15 mouse cellular contexts compared by ENCODE assay signal in the genomic region with DNA sequence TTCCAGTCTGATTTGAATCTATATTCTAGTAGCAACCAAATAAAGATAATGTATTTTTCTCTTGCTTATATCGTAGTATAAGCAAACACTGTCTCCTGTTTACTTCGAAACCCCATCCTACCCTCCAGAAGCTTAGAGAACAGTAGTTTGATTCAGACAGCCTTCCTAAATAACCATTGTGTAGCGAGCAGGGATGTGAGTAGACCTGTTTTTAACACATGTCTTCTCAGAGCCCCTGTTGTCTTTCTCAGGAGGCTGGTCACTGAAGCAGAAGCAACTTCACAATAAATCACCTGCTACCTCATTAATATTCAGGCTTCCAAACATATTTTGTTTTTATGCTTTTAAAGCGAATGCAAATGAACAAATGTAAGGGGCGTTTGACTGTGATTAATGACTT.
"Had no signal": no experiment of that assay in that cellular context is flagged by ENCODE, and none has a peak within 500 bp of the region (broad histone marks: within the 10 kb centered on the region; RNA-seq: fewer than 3 reads in every experiment).

No protein-coding gene starts in this region.

- H3K27me3 ChIP-seq: limb, embryonic 15.5 days; liver, embryonic 12.5 days; midbrain, embryonic 12.5 days had no signal

- H3K4me3 ChIP-seq: limb, embryonic 15.5 days; liver, embryonic 12.5 days; midbrain, embryonic 12.5 days had no signal

- H3K9me3 ChIP-seq: limb, embryonic 15.5 days; liver, embryonic 12.5 days; midbrain, embryonic 12.5 days had no signal

- H3K27ac ChIP-seq: limb, embryonic 15.5 days; liver, embryonic 12.5 days; midbrain, embryonic 12.5 days had no signal

- H3K4me2 ChIP-seq: limb, embryonic 15.5 days; liver, embryonic 12.5 days; lung, embryonic 14.5 days; midbrain, embryonic 12.5 days had no signal

- H3K4me1 ChIP-seq: limb, embryonic 15.5 days; liver, embryonic 12.5 days; midbrain, embryonic 12.5 days had no signal

- DNase-seq: kidney, adult 8-10 months; kidney, postnatal 25 days; layer of hippocampus, adult 9-11 months; layer of hippocampus, postnatal 36 days; lung, embryonic 14.5 days; lung, postnatal 10 days; lung, postnatal 4 days; right cerebral cortex, adult 18-20 months; right cerebral cortex, postnatal 25 days; thymus, postnatal 4 days had no signal

- ATAC-seq: intestine, postnatal 0 days; liver, embryonic 12.5 days; midbrain, embryonic 16.5 days had no signal

- H3K9ac ChIP-seq: limb, embryonic 15.5 days; liver, embryonic 12.5 days; lung, embryonic 14.5 days; midbrain, embryonic 12.5 days had no signal

- H3K36me3 ChIP-seq: limb, embryonic 15.5 days; liver, embryonic 12.5 days; midbrain, embryonic 12.5 days had no signal
